ENCODE assay signal across 10 mouse cellular contexts in the genomic region with DNA sequence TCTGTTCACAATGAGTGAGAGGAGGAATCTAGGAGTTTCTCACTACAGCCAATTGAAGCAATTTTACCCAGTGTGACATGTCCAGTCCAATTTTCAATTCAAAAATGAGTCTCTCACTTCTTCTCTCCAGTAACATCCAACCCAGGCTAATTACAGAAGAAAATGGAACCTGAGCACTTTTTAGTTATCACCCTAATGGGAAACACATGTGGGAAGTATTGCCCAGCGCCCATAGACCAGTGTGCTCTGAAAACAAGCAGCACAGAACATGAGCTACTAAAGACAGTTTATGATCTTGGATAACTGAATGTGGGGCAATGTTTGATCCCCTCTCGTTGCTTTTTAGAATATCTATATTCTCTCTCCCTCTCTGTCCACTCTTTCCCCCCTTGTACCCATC.
"Had no signal": no experiment of that assay in that cellular context is flagged by ENCODE, and none has a peak within 500 bp of the region (broad histone marks: within the 10 kb centered on the region; RNA-seq: fewer than 3 reads in every experiment).

No protein-coding gene starts in this region.

- DNase-seq: kidney, postnatal 10 days; kidney, postnatal 36 days; layer of hippocampus, postnatal 36 days; left cerebral cortex, postnatal 4 days; liver, postnatal 0 days; lung, embryonic 14.5 days; right cerebral cortex, adult 18-20 months; right cerebral cortex, postnatal 25 days; spleen, adult 18-20 months; thymus, postnatal 25 days had no signal
